Mouse (Mus musculus) right cerebral cortex, postnatal 25 days (tissue): ENCODE measurements at regions not wholly inside any gene's neighbourhood (a gene's known extent, or its start where the extent isn't known, plus 50 kb on each side); places are given as distances from the start of the nearest gene placed in this dataset.
"Not testable (repeated sequence)": the region's sequence is repeated elsewhere in the genome, so short reads cannot be mapped to it uniquely, and the experiment has no call there.

Experiments used
- DNase-seq: peaks from one replicate; pipeline ENCODE4 v3.0.0; 2022

- DNase-seq = no peak
Observed at GRCm38 (mm10) chr12:117380836-117381235, 135.4 kb upstream of the Rapgef5 start.

GRCm38 (mm10) chr12:117382727-117383126, 133.6 kb upstream of the Rapgef5 start:
- not testable (repeated sequence) for DNase-seq

GRCm38 (mm10) chr12:117385072-117385666, 131.1 kb upstream of the Rapgef5 start:
- peak; percentile 52 for DNase-seq

- no peak for DNase-seq
Observed at GRCm38 (mm10) chr12:117385697-117386096, 130.6 kb upstream of the Rapgef5 start.

GRCm38 (mm10) chr12:117386957-117387356, 129.3 kb upstream of the Rapgef5 start:
- no peak for DNase-seq

- no peak for DNase-seq
Observed at GRCm38 (mm10) chr12:117389516-117390347, 126.5 kb upstream of the Rapgef5 start.

- no peak for DNase-seq
Observed at GRCm38 (mm10) chr12:117397512-117397911, 118.8 kb upstream of the Rapgef5 start.

GRCm38 (mm10) chr12:117403513-117404156, 112.6 kb upstream of the Rapgef5 start:
- peak; percentile 83 for DNase-seq

GRCm38 (mm10) chr12:117404157-117404752, 112.0 kb upstream of the Rapgef5 start:
- no peak for DNase-seq

GRCm38 (mm10) chr12:117406832-117407231, 109.4 kb upstream of the Rapgef5 start:
- no peak for DNase-seq

GRCm38 (mm10) chr12:117410604-117411003, 105.7 kb upstream of the Rapgef5 start:
- no peak for DNase-seq

GRCm38 (mm10) chr12:117412257-117412656, 104.0 kb upstream of the Rapgef5 start:
- DNase-seq = peak; percentile 13

GRCm38 (mm10) chr12:117412779-117413505, 103.3 kb upstream of the Rapgef5 start:
- no peak for DNase-seq

GRCm38 (mm10) chr12:117414020-117414419, 102.3 kb upstream of the Rapgef5 start:
- no peak for DNase-seq

GRCm38 (mm10) chr12:117415146-117415545, 101.1 kb upstream of the Rapgef5 start:
- DNase-seq = no peak

- no peak for DNase-seq
Observed at GRCm38 (mm10) chr12:117417991-117418390, 98.3 kb upstream of the Rapgef5 start.

- no peak for DNase-seq
Observed at GRCm38 (mm10) chr12:117422315-117422978, 93.8 kb upstream of the Rapgef5 start.

- no peak for DNase-seq
Observed at GRCm38 (mm10) chr12:117425363-117426031, 90.8 kb upstream of the Rapgef5 start.

GRCm38 (mm10) chr12:117427431-117427830, 88.8 kb upstream of the Rapgef5 start:
- DNase-seq = peak; percentile 48

- no peak for DNase-seq
Observed at GRCm38 (mm10) chr12:117430886-117431285, 85.4 kb upstream of the Rapgef5 start.

- DNase-seq = no peak
Observed at GRCm38 (mm10) chr12:117432788-117433187, 83.5 kb upstream of the Rapgef5 start.

- DNase-seq = no peak
Observed at GRCm38 (mm10) chr12:117437011-117437410, 79.3 kb upstream of the Rapgef5 start.
